Mouse (Mus musculus) embryonic facial prominence, embryonic 13.5 days (tissue): ENCODE measurements around the gene Zfp444. TPM values are rescaled to one million over a fixed set of nuclear protein-coding genes. Genes with fewer than 3 reads are reported as not detected.
A peak's percentile ranks its signal among the peaks of the same experiment; 100 is the strongest.
"Not testable (repeated sequence)": the region's sequence is repeated elsewhere in the genome, so short reads cannot be mapped to it uniquely, and the experiment has no call there.

Experiments
- ATAC-seq: fragments of 200-750 bp; cut with Nextera tagmentation; 2 replicates; pipeline ENCODE4 v1.8.0; 2017; ENCODE audit warnings: low read depth; ENCODE audit not compliant: insufficient number of reproducible peaks, insufficient read depth, low FRiP score, low TSS enrichment
- H3K27ac ChIP-seq: fragments of 300-500 bp; sonication (generic); 2 replicates; pipeline ENCODE4 v1.5.1; 2015; ENCODE audit warnings: moderate library complexity, mild to moderate bottlenecking, inconsistent platforms
- H3K27me3 ChIP-seq: fragments of 300-500 bp; sonication (generic); 2 replicates; pipeline ENCODE4 v1.6.1; 2015; ENCODE audit warnings: mild to moderate bottlenecking, inconsistent platforms
- H3K36me3 ChIP-seq: fragments of 300-500 bp; sonication (generic); 2 replicates; pipeline ENCODE4 v1.6.1; 2015; ENCODE audit warnings: mild to moderate bottlenecking, inconsistent platforms
- H3K4me1 ChIP-seq: fragments of 300-500 bp; sonication (generic); 2 replicates; pipeline ENCODE4 v1.6.1; 2015; ENCODE audit warnings: inconsistent platforms
- H3K4me2 ChIP-seq: fragments of 300-500 bp; sonication (generic); 2 replicates; pipeline ENCODE4 v1.6.1; 2015; ENCODE audit warnings: moderate library complexity, mild to moderate bottlenecking, inconsistent platforms
- H3K4me3 ChIP-seq: fragments of 300-500 bp; sonication (generic); 2 replicates; pipeline ENCODE4 v1.5.1; 2015; ENCODE audit warnings: mild to moderate bottlenecking, inconsistent platforms
- H3K9ac ChIP-seq: fragments of 300-500 bp; sonication (generic); 2 replicates; pipeline ENCODE4 v1.6.1; 2015; ENCODE audit warnings: mild to moderate bottlenecking, inconsistent platforms
- H3K9me3 ChIP-seq: fragments of 300-500 bp; sonication (generic); 2 replicates; pipeline ENCODE4 v1.6.1; 2016; ENCODE audit warnings: inconsistent platforms
- WGBS: fragments of 180-500 bp; shearing (Covaris S2); methylation state at CpG from one replicate; pipeline ENCODE4 v1.1.7; 2015; ENCODE audit warnings: mixed read lengths; 5-methylcytosine and 5-hydroxymethylcytosine counted together
- polyA plus RNA-seq: library from polyadenylated mRNA; unstranded; fragments of >200 nt; fragmentation: Nextera tagmentation; extraction: Ambion mirVana; gene quantifications from 2 replicates; pipeline ENCODE4 v1.2.1, GENCODE M21; 2015

The Zfp444 gene
- polyA plus RNA-seq, 1 experiment from 2014 or later: 76.0 TPM

DNA sequence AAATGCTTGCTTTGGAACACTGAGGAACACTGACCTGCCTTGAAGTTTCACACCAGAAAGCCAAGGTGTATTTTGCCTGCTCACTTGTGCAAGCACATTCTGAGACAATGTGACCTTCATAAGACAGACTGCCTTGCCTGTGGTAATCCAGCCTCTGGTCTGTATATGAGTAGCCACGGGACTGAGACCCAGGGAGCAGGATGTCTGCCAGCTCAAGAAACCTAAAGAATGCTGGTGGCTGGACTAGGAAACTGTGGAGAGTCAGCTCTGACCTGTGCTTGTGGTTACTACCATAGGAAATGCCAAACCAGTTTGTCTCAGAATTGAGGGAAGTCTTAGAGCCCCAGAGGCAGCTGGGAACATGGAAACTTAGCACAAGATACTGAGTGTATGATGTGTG lies 13.4 kb downstream of the Zfp444 start:
- Histone ChIP-seq H3K4me3 (no peak overlapping the region), H3K4me1 (no peaks in the 10 kb centered on the region), H3K9ac (no peak overlapping the region), H3K36me3 (peaks cover 86% of the 10 kb centered on the region), H3K9me3 (peaks cover 9% of the 10 kb centered on the region; the same call in 1 of the 2 replicates), H3K27me3 (no peaks in the 10 kb centered on the region), H3K27ac (no peak overlapping the region), H3K4me2 (no peak overlapping the region)
- no peak for ATAC-seq
- WGBS: 88% methylated on average over 1 of the region's 1 CpGs

DNA sequence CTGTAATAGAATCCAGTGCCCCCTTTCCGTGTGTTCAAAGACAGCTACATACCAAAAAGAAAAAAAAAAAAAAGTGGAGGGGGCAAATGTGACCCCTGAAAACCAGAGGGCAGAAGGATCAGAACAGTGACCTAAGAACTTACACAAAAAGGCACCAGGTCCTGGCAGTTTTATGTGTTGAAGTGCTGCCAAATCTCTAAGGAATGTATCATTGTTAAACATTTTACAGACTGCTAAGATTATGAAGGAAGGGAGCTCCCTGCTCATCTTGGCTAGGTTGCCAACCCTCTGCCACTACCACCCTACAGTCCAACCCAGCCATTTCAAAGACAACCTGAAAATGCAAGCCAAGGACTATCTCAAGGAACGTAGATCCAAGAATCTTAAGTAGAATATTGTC lies 14.2 kb downstream of the Zfp444 start:
- Histone ChIP-seq H3K4me3 (no peak overlapping the region), H3K27ac (no peak overlapping the region)
- WGBS: 95% methylated on average over 2 of the region's 2 CpGs

GRCm38 (mm10) chr7:6186756-6187155 lies 14.7 kb downstream of the Zfp444 start:
- Histone ChIP-seq H3K9ac (no peak overlapping the region), H3K4me2 (no peak overlapping the region), H3K9me3 (peaks cover 9% of the 10 kb centered on the region; the same call in 1 of the 2 replicates), H3K27ac (no peak overlapping the region), H3K4me3 (no peak overlapping the region), H3K4me1 (no peaks in the 10 kb centered on the region), H3K36me3 (peaks cover 82% of the 10 kb centered on the region), H3K27me3 (no peaks in the 10 kb centered on the region)
- WGBS: 87% methylated on average over 2 of the region's 2 CpGs
- no peak for ATAC-seq

More for the DNA sequence above, 14.2 kb downstream of the Zfp444 start:
- Histone ChIP-seq H3K27me3 (no peaks in the 10 kb centered on the region), H3K4me1 (no peaks in the 10 kb centered on the region), H3K4me2 (no peak overlapping the region), H3K9me3 (peaks cover 9% of the 10 kb centered on the region; the same call in 1 of the 2 replicates), H3K9ac (no peak overlapping the region), H3K36me3 (peaks cover 82% of the 10 kb centered on the region)
- ATAC-seq: no peak

GRCm38 (mm10) chr7:6189542-6189941 lies 17.5 kb downstream of the Zfp444 start:
- H3K27me3 ChIP-seq: no peaks in the 10 kb centered on the region
- WGBS: 45% methylated on average over 45 of the region's 45 CpGs
- peaks cover 9% of the 10 kb centered on the region; the same call in 1 of the 2 replicates for H3K9me3 ChIP-seq
- no peak overlapping the region for H3K4me2 ChIP-seq
- no peak for ATAC-seq
- H3K27ac ChIP-seq: no peak overlapping the region
- H3K4me3 ChIP-seq: no peak overlapping the region
- peaks cover 61% of the 10 kb centered on the region for H3K36me3 ChIP-seq
- H3K4me1 ChIP-seq: no peaks in the 10 kb centered on the region
- H3K9ac ChIP-seq: no peak overlapping the region

DNA sequence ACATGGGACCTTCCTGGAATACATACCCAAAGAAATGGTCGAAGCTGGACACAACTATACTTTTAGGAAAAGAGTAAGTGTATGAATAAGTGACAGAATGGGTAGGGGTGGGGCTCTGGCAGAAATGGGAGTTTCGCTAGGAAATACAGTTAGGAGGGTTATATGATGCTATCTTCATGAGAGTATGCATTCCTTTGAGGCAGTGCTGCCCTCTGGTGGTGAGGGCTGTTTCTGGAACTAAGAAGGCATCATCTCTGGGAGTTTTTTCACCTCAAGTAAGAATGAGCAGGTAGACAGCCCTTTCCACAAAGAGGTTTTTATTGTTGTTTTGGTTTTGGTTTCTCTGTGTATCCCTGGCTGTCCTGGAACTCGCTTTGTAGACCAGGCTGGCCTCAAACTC lies 19.4 kb downstream of the Zfp444 start:
- ATAC-seq: no peak
- H3K9ac ChIP-seq: no peak overlapping the region
- H3K4me1 ChIP-seq: no peaks in the 10 kb centered on the region
- H3K36me3 ChIP-seq: peaks cover 44% of the 10 kb centered on the region
- no peak overlapping the region for H3K4me2 ChIP-seq
- 32% methylated on average over 3 of the region's 3 CpGs for WGBS
- no peak overlapping the region for H3K27ac ChIP-seq
- H3K27me3 ChIP-seq: no peaks in the 10 kb centered on the region
- H3K9me3 ChIP-seq: no peaks in the 10 kb centered on the region
- no peak overlapping the region for H3K4me3 ChIP-seq

GRCm38 (mm10) chr7:6194129-6194528 lies 22.1 kb downstream of the Zfp444 start:
- peak; percentile 66; the same call in 1 of the 2 replicates for ATAC-seq
- Histone ChIP-seq H3K36me3 (peaks cover 17% of the 10 kb centered on the region), H3K4me1 (no peaks in the 10 kb centered on the region), H3K4me2 (no peak overlapping the region), H3K4me3 (no peak overlapping the region), H3K9me3 (no peaks in the 10 kb centered on the region), H3K27me3 (no peaks in the 10 kb centered on the region), H3K9ac (no peak overlapping the region), H3K27ac (no peak overlapping the region)
- WGBS: 20% methylated on average over 5 of the region's 5 CpGs

DNA sequence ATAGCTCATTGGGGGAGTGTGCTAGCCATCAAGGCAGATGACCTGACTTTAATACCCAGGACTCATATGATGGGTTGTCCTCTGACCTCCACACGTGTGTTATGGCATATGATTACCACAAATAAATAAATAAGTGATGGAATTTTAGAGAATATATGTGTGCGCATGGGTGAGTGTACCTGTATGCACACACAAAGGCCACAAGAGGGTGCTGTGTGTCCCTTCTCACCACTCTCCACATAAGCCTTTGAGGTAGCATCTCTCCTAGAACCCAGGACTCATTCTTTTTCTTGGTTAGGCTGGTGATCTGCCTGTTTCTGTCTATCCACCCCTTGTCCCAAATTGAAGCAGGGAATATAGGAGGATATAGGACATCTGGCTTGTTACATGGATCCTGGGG lies 23.8 kb downstream of the Zfp444 start:
- no peaks in the 10 kb centered on the region for H3K27me3 ChIP-seq
- whole genome bisulfite sequencing: 40% methylated on average over 2 of the region's 2 CpGs
- no peak for ATAC-seq

DNA sequence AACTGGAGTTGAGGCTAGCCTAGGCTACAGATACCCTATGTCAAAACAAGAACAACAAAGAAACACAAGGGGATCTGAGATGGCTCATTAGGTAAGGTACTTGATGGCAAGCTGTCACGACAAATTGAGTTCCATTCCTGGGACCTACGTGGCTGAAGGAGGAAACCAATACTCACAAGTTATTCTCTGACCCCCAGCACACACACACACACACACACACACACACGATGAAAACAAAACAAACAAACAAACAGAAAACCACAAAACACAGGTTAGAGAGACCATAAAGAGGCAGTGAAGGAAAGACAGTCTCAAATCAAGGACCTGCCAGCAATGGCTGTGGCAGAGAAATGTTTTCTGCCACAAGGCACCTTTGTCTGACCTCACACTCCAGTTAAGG lies 24.8 kb downstream of the Zfp444 start, which contains the start of gene Galp:
Galp (plus strand) TSS at position 301 of the 400 bp plus-strand sequence.
- WGBS: 59% methylated on average over 3 of the region's 3 CpGs
- no peaks in the 10 kb centered on the region for H3K4me1 ChIP-seq
- H3K27ac ChIP-seq: no peak within 1 kb of the TSS
- no peaks in the 10 kb centered on the region for H3K36me3 ChIP-seq
- no peak within 1 kb of the TSS for H3K4me2 ChIP-seq
- no peak within 1 kb of the TSS for H3K9ac ChIP-seq
- no peaks in the 10 kb centered on the region for H3K27me3 ChIP-seq
- H3K9me3 ChIP-seq: no peaks in the 10 kb centered on the region
- H3K4me3 ChIP-seq: no peak within 1 kb of the TSS
- ATAC-seq: no peak

More for the DNA sequence above, 23.8 kb downstream of the Zfp444 start:
- no peak overlapping the region for H3K4me2 ChIP-seq
- H3K9ac ChIP-seq: no peak overlapping the region
- H3K9me3 ChIP-seq: no peaks in the 10 kb centered on the region
- no peaks in the 10 kb centered on the region for H3K4me1 ChIP-seq
- H3K27ac ChIP-seq: no peak overlapping the region
- H3K36me3 ChIP-seq: peaks cover under 1% of the 10 kb centered on the region
- no peak overlapping the region for H3K4me3 ChIP-seq

- H3K36me3 ChIP-seq: no peaks in the 10 kb centered on the region
- H3K27me3 ChIP-seq: no peaks in the 10 kb centered on the region
- no peaks in the 10 kb centered on the region for H3K4me1 ChIP-seq
- no peak overlapping the region for H3K27ac ChIP-seq
- H3K9ac ChIP-seq: no peak overlapping the region
- no peaks in the 10 kb centered on the region for H3K9me3 ChIP-seq
- H3K4me3 ChIP-seq: no peak overlapping the region
- no peak overlapping the region for H3K4me2 ChIP-seq
- 68% methylated on average over 3 of the region's 3 CpGs for WGBS
- no peak for ATAC-seq
Observed at GRCm38 (mm10) chr7:6204200-6204599, 32.2 kb downstream of the Zfp444 start.

- H3K4me2 ChIP-seq: no peak overlapping the region
- no peak overlapping the region for H3K4me3 ChIP-seq
- H3K9me3 ChIP-seq: no peaks in the 10 kb centered on the region
- H3K27ac ChIP-seq: no peak overlapping the region
- H3K4me1 ChIP-seq: no peaks in the 10 kb centered on the region
- no peaks in the 10 kb centered on the region for H3K36me3 ChIP-seq
- H3K27me3 ChIP-seq: no peaks in the 10 kb centered on the region
- ATAC-seq: no peak
- WGBS: 47% methylated on average over 5 of the region's 5 CpGs
- no peak overlapping the region for H3K9ac ChIP-seq
Observed at GRCm38 (mm10) chr7:6213144-6213543, 41.1 kb downstream of the Zfp444 start.

DNA sequence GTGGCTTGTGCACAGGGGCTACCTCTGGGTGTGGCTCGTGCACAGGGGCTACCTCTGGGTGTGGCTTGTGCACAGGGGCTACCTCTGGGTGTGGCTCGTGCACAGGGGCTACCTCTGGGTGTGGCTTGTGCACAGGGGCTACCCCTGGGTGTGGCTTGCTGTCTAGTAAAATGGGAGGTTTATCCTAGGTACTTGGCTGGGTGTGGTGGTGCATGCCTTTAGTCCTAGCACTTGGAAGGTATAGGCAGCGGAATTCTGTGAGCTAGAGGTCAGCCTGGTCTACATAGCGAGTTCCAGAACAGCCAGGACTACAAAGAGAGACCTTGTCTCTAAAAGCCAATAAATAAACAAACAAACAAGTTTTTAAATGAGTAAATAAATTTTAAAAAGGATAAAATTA lies 42.7 kb downstream of the Zfp444 start:
- ATAC-seq, H3K4me1 ChIP-seq, H3K27ac ChIP-seq, H3K4me3 ChIP-seq, H3K4me2 ChIP-seq, H3K36me3 ChIP-seq, H3K9ac ChIP-seq, H3K9me3 ChIP-seq, H3K27me3 ChIP-seq: not testable (repeated sequence)
- 66% methylated on average over 4 of the region's 4 CpGs for WGBS

GRCm38 (mm10) chr7:6220147-6220546 lies 48.1 kb downstream of the Zfp444 start:
- no peak for ATAC-seq
- no peaks in the 10 kb centered on the region for H3K27me3 ChIP-seq
- no peaks in the 10 kb centered on the region for H3K4me1 ChIP-seq
- no peak overlapping the region for H3K9ac ChIP-seq
- H3K4me3 ChIP-seq: no peak overlapping the region
- no peak overlapping the region for H3K4me2 ChIP-seq
- H3K9me3 ChIP-seq: no peaks in the 10 kb centered on the region
- WGBS: 52% methylated on average over 3 of the region's 3 CpGs
- no peaks in the 10 kb centered on the region for H3K36me3 ChIP-seq
- no peak overlapping the region for H3K27ac ChIP-seq

DNA sequence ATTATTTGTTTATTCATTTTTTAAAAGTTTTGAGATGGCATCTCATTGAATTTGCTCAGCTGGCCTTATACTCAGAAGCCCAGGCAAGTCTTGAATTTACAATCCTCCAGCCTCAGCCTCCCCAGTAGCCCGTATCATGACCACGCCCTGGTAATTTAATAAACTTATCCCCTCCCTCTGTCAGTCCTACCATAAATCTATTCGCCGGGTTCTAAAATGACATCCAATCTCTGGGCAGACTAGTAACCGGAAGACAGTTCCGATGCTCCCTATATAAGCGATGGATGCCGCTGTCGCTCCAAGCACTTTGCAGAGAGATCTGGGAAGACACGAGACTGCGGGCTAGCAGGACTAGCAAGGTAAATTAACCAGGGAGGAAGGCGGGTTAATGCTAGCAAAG lies 50.0 kb downstream of the Zfp444 start, which contains the start of gene Zscan5b:
Zscan5b (plus strand) TSS at position 301 of the 400 bp plus-strand sequence.
- Histone ChIP-seq H3K36me3 (no peaks in the 10 kb centered on the region), H3K27me3 (no peaks in the 10 kb centered on the region), H3K4me2 (no peak within 1 kb of the TSS), H3K4me1 (no peaks in the 10 kb centered on the region), H3K9me3 (no peaks in the 10 kb centered on the region), H3K4me3 (no peak within 1 kb of the TSS), H3K27ac (no peak within 1 kb of the TSS), H3K9ac (no peak within 1 kb of the TSS)
- no peak for ATAC-seq
- 91% methylated on average over 12 of the region's 12 CpGs for WGBS
